Mouse (Mus musculus) forebrain, postnatal 0 days (tissue): ENCODE measurements around the gene Shtn1. TPM values are rescaled to one million over a fixed set of nuclear protein-coding genes. Genes with fewer than 3 reads are reported as not detected.

Source experiments
- ATAC-seq: fragments of 200-750 bp; cut with Nextera tagmentation; 2 replicates; pipeline ENCODE4 v1.8.0; 2017; ENCODE audit warnings: mild to moderate bottlenecking, moderate library complexity
- DNase-seq: peaks from one replicate; pipeline ENCODE4 v3.0.0-alpha.2; 2015
- H3K27ac ChIP-seq: fragments of 300-500 bp; sonication (generic); 2 replicates; pipeline ENCODE4 v1.5.1; 2014; ENCODE audit warnings: low read depth, mild to moderate bottlenecking, antibody characterized with exemption, low read length, moderate library complexity, mixed read lengths
- H3K27me3 ChIP-seq: fragments of 300-500 bp; sonication (generic); 2 replicates; pipeline ENCODE4 v1.6.1; 2014; ENCODE audit warnings: mild to moderate bottlenecking, low read length, mixed read lengths; ENCODE audit not compliant: insufficient read depth
- H3K36me3 ChIP-seq: fragments of 300-500 bp; sonication (generic); 2 replicates; pipeline ENCODE4 v1.6.1; 2014; ENCODE audit warnings: mild to moderate bottlenecking, moderate library complexity; ENCODE audit not compliant: insufficient read depth
- H3K4me1 ChIP-seq: fragments of 300-500 bp; sonication (generic); 2 replicates; pipeline ENCODE4 v1.6.1; 2014; ENCODE audit warnings: antibody characterized with exemption; ENCODE audit not compliant: insufficient read depth
- H3K4me2 ChIP-seq: fragments of 300-500 bp; sonication (generic); 2 replicates; pipeline ENCODE4 v1.6.1; 2014; ENCODE audit warnings: low read depth, mild to moderate bottlenecking, moderate library complexity
- H3K4me3 ChIP-seq: fragments of 300-500 bp; sonication (generic); 2 replicates; pipeline ENCODE4 v1.5.1; 2014; ENCODE audit warnings: low read depth, low read length, mixed read lengths
- H3K9ac ChIP-seq: fragments of 300-500 bp; sonication (generic); 2 replicates; pipeline ENCODE4 v1.6.1; 2014; ENCODE audit warnings: mild to moderate bottlenecking
- H3K9me3 ChIP-seq: fragments of 300-500 bp; sonication (generic); 2 replicates; pipeline ENCODE4 v1.6.1; 2016; ENCODE audit warnings: low read length
- CTCF ChIP-seq: sonication (generic); IDR thresholded peaks from 2 replicates; pipeline ENCODE4 v1.5.1; 2016; ENCODE audit warnings: antibody characterized with exemption, control low read depth, low read depth
- whole genome bisulfite sequencing: fragments of 180-500 bp; shearing (Covaris S2); extraction: QIAGEN DNeasy Blood & Tissue Kit; methylation state at CpG from one replicate; pipeline ENCODE4 v1.1.7; 2014; 5-methylcytosine and 5-hydroxymethylcytosine counted together
- polyA plus RNA-seq: library from polyadenylated mRNA; unstranded; fragments of >200 nt; fragmentation: Nextera tagmentation; extraction: Ambion mirVana; gene quantifications from 2 replicates; pipeline ENCODE4 v1.2.1, GENCODE M21; 2015
- total RNA-seq: library from RNA; depleted of rRNA; stranded (reverse); fragments of >200 nt; gene quantifications from 2 replicates; pipeline ENCODE4 v1.2.3, GENCODE M21; 2014

The Shtn1 gene
- total and polyA plus RNA-seq, 2 experiments from 2014 or later: 77.4 to 120 TPM

DNA sequence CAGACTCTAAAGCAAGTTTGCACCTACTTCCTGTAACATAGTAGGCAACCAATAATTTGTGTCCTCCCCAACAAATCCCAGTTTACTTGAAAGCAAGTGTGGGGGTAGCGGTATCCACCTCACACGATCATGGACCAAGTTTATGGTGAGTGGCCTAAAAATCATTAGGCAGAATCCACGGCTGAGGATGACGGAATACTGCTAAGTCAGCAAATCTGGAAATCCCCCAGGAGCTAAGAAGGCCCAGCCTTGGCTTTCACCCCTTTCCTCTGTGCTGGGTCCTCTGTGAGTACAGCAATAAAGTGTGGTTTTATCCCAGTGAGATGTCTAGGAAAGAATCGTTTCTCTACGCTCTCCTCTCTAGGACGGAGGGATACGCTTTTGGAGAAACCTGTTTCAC is 121.1 kb downstream of the Shtn1 start:
- no peak for TF ChIP-seq CTCF
- H3K9ac ChIP-seq: no peak overlapping the region
- DNase-seq: no peak
- no peak overlapping the region for H3K27ac ChIP-seq
- no peaks in the 10 kb centered on the region for H3K27me3 ChIP-seq
- H3K4me2 ChIP-seq: no peak overlapping the region
- 92% methylated on average over 8 of the region's 8 CpGs for WGBS
- ATAC-seq: no peak
- no peaks in the 10 kb centered on the region for H3K9me3 ChIP-seq
- H3K4me1 ChIP-seq: no peaks in the 10 kb centered on the region
- no peaks in the 10 kb centered on the region; the same call in 1 of the 2 replicates for H3K36me3 ChIP-seq
- H3K4me3 ChIP-seq: no peak overlapping the region

DNA sequence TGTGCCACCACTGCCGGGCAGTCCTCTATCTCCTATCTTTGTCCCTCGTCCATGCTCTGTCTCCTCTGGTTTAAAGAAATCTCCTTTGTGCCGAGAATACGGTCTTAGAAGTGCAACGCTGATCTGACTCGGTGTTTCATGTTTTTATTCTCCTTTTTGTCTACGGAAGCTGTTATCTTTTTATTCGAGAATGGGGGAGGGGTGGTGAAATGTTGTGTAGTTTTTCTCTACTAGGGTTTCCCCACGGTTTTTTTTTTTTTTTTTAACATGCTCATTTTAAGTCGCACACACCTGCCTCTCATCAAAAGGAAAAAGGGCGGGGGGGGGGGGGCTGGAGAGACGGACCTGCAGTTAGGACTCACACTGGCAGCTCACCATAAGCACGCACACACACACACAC is 123.7 kb downstream of the Shtn1 start:
- ATAC-seq (no peak), DNase-seq (no peak)
- no peak overlapping the region for H3K4me3 ChIP-seq
- H3K27me3 ChIP-seq: no peaks in the 10 kb centered on the region
- TF ChIP-seq CTCF: no peak
- WGBS: 72% methylated on average over 12 of the region's 13 CpGs
- H3K9me3 ChIP-seq: no peaks in the 10 kb centered on the region
- no peak overlapping the region for H3K4me2 ChIP-seq
- H3K9ac ChIP-seq: no peak overlapping the region
- no peaks in the 10 kb centered on the region for H3K4me1 ChIP-seq
- H3K36me3 ChIP-seq: no peaks in the 10 kb centered on the region
- no peak overlapping the region for H3K27ac ChIP-seq

DNA sequence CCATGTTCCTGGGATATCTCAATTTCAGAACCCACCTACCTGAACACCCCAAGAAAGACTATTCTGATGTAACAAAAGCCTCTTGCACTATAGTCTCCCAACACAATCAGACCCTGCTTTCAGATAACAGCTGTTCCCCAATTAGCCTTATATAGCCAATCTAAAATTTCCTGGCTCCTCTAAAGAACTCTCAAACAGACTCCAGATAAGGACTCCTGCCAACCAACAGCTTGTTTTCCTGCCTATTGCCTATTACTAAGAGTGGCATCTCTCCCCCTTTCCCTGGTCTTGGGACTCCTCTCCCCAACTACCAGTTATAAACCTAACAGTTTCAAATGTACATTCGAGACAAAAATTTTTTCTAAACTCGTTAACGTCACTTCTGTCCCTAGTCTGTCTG is 124.4 kb downstream of the Shtn1 start:
- H3K36me3 ChIP-seq: no peaks in the 10 kb centered on the region
- no peaks in the 10 kb centered on the region for H3K4me1 ChIP-seq
- peak; percentile 26 for DNase-seq
- no peaks in the 10 kb centered on the region; the same call in 1 of the 2 replicates for H3K27me3 ChIP-seq
- 60% methylated on average over 3 of the region's 3 CpGs for WGBS
- no peaks in the 10 kb centered on the region for H3K9me3 ChIP-seq
- H3K9ac ChIP-seq: no peak overlapping the region
- H3K27ac ChIP-seq: no peak overlapping the region
- peak; percentile 10; the same call in 1 of the 2 replicates for ATAC-seq
- no peak for TF ChIP-seq CTCF
- H3K4me3 ChIP-seq: no peak overlapping the region
- no peak overlapping the region for H3K4me2 ChIP-seq

DNA sequence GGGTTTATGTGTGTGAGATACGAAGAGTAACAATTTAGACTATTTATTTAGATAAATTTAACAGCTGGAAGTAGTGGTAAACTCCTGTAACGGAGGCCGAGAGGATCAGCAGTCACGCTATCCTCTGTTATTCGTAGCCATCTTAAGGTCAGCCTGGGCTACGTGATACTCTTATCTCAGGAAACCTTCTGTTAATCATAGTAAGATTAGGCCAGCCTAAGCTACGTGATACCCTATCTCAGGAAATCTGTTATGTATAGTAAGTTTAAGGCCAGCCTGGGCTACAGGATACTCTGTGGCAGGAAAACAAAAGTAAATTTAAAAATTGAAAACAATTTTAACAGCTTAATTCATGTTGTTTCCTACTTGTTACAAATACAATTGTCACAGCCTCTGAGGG is 129.9 kb downstream of the Shtn1 start:
- DNase-seq: no peak
- no peak for ATAC-seq
- Histone ChIP-seq H3K4me2 (no peak overlapping the region), H3K27ac (no peak overlapping the region), H3K9me3 (no peaks in the 10 kb centered on the region), H3K4me1 (0 out of 2 replicates have a peak, but pooled peaks cover 10% of the 10 kb centered on the region), H3K27me3 (no peaks in the 10 kb centered on the region; the same call in none of the 2 replicates), H3K36me3 (no peaks in the 10 kb centered on the region), H3K4me3 (no peak overlapping the region), H3K9ac (no peak overlapping the region)
- TF ChIP-seq CTCF: no peak
- WGBS: 91% methylated on average over 7 of the region's 7 CpGs

DNA sequence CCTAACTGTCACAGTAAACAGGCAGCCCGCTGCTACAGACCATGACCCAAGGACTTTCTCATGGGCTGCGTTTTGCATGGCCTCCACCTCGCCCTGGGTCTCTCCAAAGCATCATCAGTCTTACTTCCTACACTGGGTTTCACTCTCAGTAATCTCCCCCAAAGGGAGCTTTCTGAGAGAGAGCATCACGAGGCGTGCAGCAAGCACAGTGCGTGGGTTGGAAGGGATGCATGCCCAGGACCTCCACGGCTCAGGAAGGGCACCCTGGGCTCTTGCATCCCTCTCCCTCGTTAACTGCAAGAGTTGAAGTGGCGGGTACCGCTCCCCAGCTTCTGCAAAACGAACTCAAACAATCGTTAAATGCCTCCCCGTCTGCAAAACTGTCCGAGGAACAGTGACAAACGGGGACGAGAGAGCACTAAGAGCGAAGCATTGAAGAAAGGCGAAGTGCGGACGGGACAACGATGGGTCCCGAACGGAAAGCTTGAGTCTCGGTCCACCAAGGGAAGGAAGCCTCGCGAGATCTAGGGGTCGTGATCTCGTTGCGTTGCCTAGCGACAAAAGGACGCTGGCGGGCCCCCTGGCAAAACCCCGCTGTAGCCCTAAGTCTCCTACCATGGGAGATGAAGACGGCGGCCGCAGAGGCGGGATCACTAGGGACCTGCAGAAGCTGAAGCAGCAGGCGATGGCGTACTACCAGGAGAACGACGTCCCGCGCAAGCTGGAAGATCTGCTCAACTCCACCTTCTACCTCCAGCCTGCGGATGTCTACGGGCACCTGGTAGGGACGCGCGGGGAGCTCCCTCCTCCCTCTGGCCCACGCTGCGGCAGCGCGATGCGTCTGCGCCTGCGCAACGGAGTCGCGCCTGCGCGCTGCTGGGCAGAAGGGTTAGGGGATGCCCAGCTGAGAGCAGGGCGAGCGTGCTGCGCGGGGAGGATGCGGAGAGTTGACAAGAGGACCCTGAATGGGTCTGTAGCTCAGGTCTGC is 132.8 kb downstream of the Shtn1 start, which contains the start of the genes Eno4 and Hspa12a:
Eno4 (plus strand) TSS at position 585 of the 988 bp plus-strand sequence.
Hspa12a (minus strand) TSS at position 814 of the 988 bp plus-strand sequence.
- 2% methylated on average over 65 of the region's 65 CpGs for WGBS
- no peak for TF ChIP-seq CTCF
- Histone ChIP-seq H3K4me2 (peak within 1 kb of the TSS; percentile 74), H3K9me3 (no peaks in the 10 kb centered on the region), H3K9ac (peak within 1 kb of the TSS; percentile 66), H3K4me3 (peak within 1 kb of the TSS; percentile 69), H3K36me3 (no peaks in the 10 kb centered on the region), H3K27me3 (peaks cover 3% of the 10 kb centered on the region), H3K4me1 (0 out of 2 replicates have a peak, but pooled peaks cover 10% of the 10 kb centered on the region), H3K27ac (peak within 1 kb of the TSS; percentile 75)
- peak; percentile 98 for ATAC-seq
- DNase-seq: peak; percentile 98

DNA sequence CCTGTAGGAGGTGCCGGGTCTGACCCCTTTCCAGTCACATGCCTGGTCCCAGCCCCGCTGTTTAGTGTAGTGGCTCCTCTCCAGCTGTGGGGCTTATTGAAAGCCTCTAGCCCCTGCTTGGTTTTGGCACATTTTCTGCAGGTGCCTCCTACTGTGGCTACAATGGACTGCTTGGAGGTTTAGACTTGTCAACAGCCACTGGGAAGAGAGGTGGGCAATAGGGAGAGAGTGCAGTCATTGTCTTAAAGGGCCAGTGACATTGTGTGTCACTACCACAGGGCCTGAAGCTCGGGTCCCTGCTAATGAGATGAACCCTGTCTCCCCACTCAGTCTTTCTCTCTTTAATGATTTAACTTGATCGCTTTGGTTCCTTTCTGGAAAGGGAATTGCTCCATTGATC is 142.8 kb downstream of the Shtn1 start:
- 11% methylated on average over 4 of the region's 4 CpGs for WGBS
- ATAC-seq: 0 out of 2 replicates have a peak, but pooled peaks have one; percentile 5

More for the DNA sequence above, 142.8 kb downstream of the Shtn1 start:
- no peak for DNase-seq
- no peak for TF ChIP-seq CTCF
- Histone ChIP-seq H3K36me3 (no peaks in the 10 kb centered on the region), H3K4me3 (no peak overlapping the region), H3K27me3 (peaks cover 30% of the 10 kb centered on the region), H3K4me2 (no peak overlapping the region), H3K4me1 (0 out of 2 replicates have a peak, but pooled peaks cover 5% of the 10 kb centered on the region), H3K9ac (no peak overlapping the region), H3K27ac (no peak overlapping the region), H3K9me3 (no peaks in the 10 kb centered on the region)
